Mouse (Mus musculus): ENCODE data around the gene Sirpb1c.
"Not testable (repeated sequence)": the region's sequence is repeated elsewhere in the genome, so short reads cannot be mapped to it uniquely, and the experiment has no call there.

Gene Sirpb1c

GRCm38 (mm10) chr3:15848280-15848679 lies at the start of gene Sirpb1c:
Gene Sirpb1c, minus strand, starts transcription at chr3:15848528.
- not testable (repeated sequence) for DNase-seq (ENCODE audit: extremely low read depth, insufficient read length, low spot score)

- no peak for DNase-seq (ENCODE audit: extremely low read depth, insufficient read length, low spot score)
Measured at GRCm38 (mm10) chr3:15886380-15886779, 38.1 kb upstream of the Sirpb1c start.

GRCm38 (mm10) chr3:15855773-15856172 lies 7.4 kb upstream of the Sirpb1c start:
- DNase-seq (ENCODE audit: extremely low read depth, insufficient read length, low spot score): not testable (repeated sequence)

GRCm38 (mm10) chr3:15849922-15850321 lies 1.6 kb upstream of the Sirpb1c start:
- DNase-seq (ENCODE audit: extremely low read depth, insufficient read length, low spot score): no peak

GRCm38 (mm10) chr3:15847332-15848047 lies 838 bp downstream of the Sirpb1c start:
- no peak for DNase-seq (ENCODE audit: extremely low read depth, insufficient read length, low spot score)

- DNase-seq (ENCODE audit: extremely low read depth, insufficient read length, low spot score): not testable (repeated sequence)
Measured at GRCm38 (mm10) chr3:15773642-15774041, 74.7 kb downstream of the Sirpb1c start.
